Mouse (Mus musculus): ENCODE results near the gene Cbr1. TPM values are rescaled to one million over a fixed set of nuclear protein-coding genes. Genes with fewer than 3 reads are reported as not detected.
A peak's percentile ranks its signal among the peaks of the same experiment; 100 is the strongest.

Cbr1 gene
- polyA plus RNA-seq (2014; fragmentation: Nextera tagmentation; extraction: Ambion mirVana): 129 and 134 TPM in 2 replicates

DNA sequence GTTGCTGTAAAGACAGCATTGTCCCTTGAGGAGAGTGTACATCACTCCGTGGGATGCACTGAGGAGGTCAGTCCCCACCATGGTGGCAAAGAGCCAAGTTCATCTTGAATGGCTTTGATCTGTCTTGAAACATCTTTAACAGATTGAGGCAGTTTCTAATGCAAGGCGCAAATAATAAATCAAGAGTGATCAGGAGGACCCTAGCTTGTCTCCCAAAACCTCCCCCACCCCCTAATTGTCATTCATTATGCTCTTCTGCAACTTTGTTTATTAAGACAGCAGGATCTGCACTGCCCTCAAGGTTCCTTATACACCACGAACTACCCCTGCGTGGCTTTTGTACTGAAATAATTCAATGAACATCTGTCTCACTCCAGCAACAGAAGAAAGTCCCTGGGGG lies at the start of gene Cbr1:
TSS of gene Cbr1 (plus strand) at position 301 of the 400 bp plus-strand sequence.
- no peak for ATAC-seq (ENCODE audit: low FRiP score)
- peak within 1 kb of the TSS; percentile 93 for H3K27ac ChIP-seq
- 50% methylated on average over 4 of the region's 4 CpGs for whole genome bisulfite sequencing
- no peak for DNase-seq (ENCODE audit: low spot score)
- no peaks in the 10 kb centered on the region for H3K27me3 ChIP-seq (ENCODE audit: control insufficient read depth, insufficient read depth, low read length)
- H3K4me1 ChIP-seq (replicated peaks; ENCODE audit: control insufficient read depth, insufficient read depth, low read length): peaks cover 23% of the 10 kb centered on the region
- peaks cover 9% of the 10 kb centered on the region for H3K36me3 ChIP-seq (replicated peaks; ENCODE audit: control insufficient read depth, insufficient read depth)
- peak within 1 kb of the TSS; percentile 80 for H3K9ac ChIP-seq
- H3K4me3 ChIP-seq (replicated peaks; ENCODE audit: low read length): peak within 1 kb of the TSS; percentile 63
- peak within 1 kb of the TSS; percentile 82 for H3K4me2 ChIP-seq (replicated peaks)
- no peaks in the 10 kb centered on the region for H3K9me3 ChIP-seq (ENCODE audit: control insufficient read depth, low read length)

DNA sequence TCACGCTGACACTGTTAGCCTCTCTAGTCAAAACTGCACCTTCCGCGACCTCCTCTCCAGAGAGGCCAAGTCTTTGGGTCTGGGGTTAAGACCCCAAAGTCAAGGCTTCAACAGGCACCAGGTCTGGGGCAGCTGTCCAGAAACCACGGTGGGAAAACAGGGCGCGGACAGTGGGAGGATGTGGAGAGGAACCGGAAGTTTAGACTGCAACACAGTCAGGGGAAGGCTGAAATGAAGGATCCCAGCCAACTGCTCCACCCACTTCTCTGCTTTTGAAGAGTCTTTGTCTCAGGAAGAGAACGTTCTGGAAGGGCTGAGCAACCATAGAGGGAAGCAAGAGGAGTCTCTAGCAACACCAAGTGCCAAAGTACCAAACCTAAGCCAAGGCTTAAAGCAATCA lies 48.0 kb upstream of the Cbr1 start:
- WGBS: 79% methylated on average over 8 of the region's 8 CpGs
- H3K4me2 ChIP-seq (replicated peaks): no peak overlapping the region
- peaks cover 9% of the 10 kb centered on the region; the same call in 1 of the 2 replicates for H3K27me3 ChIP-seq (ENCODE audit: control insufficient read depth, insufficient read depth, low read length)
- no peak overlapping the region for H3K27ac ChIP-seq
- no peak overlapping the region for H3K9ac ChIP-seq
- H3K4me1 ChIP-seq (replicated peaks; ENCODE audit: control insufficient read depth, insufficient read depth, low read length): no peaks in the 10 kb centered on the region
- H3K4me3 ChIP-seq (replicated peaks; ENCODE audit: low read length): no peak overlapping the region
- no peaks in the 10 kb centered on the region for H3K36me3 ChIP-seq (replicated peaks; ENCODE audit: control insufficient read depth, insufficient read depth)
- no peaks in the 10 kb centered on the region for H3K9me3 ChIP-seq (ENCODE audit: control insufficient read depth, low read length)
- ATAC-seq (ENCODE audit: low FRiP score): no peak
- no peak for DNase-seq (ENCODE audit: low spot score)

DNA sequence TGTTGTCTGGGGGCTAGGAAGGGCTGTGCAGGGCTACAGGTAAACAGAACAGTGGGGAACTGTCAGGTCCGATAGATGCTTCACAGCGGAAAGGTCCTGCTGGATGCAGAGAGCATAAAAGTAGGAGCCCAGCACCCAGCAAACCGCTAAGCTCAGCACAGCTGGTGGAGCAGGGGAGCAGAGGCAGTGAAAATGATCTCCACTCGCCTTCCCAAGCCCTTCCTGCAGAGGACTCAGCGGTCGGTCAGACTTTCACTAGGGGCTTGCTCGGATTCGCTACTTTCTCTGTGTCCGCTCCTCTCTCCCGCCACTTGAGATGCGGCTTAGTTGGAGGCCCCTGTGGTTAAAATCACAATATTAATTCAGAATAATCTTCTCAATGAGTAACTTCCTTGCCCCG lies 47.2 kb upstream of the Cbr1 start:
- Histone ChIP-seq H3K4me3 (replicated peaks; ENCODE audit: low read length) (no peak overlapping the region), H3K27me3 (ENCODE audit: control insufficient read depth, insufficient read depth, low read length) (peaks cover 9% of the 10 kb centered on the region; the same call in 1 of the 2 replicates), H3K9ac (no peak overlapping the region), H3K4me2 (replicated peaks) (no peak overlapping the region), H3K9me3 (ENCODE audit: control insufficient read depth, low read length) (no peaks in the 10 kb centered on the region), H3K36me3 (replicated peaks; ENCODE audit: control insufficient read depth, insufficient read depth) (no peaks in the 10 kb centered on the region), H3K27ac (no peak overlapping the region), H3K4me1 (replicated peaks; ENCODE audit: control insufficient read depth, insufficient read depth, low read length) (no peaks in the 10 kb centered on the region)
- no peak for DNase-seq (ENCODE audit: low spot score)
- WGBS: 16% methylated on average over 12 of the region's 12 CpGs
- ATAC-seq (ENCODE audit: low FRiP score): no peak

DNA sequence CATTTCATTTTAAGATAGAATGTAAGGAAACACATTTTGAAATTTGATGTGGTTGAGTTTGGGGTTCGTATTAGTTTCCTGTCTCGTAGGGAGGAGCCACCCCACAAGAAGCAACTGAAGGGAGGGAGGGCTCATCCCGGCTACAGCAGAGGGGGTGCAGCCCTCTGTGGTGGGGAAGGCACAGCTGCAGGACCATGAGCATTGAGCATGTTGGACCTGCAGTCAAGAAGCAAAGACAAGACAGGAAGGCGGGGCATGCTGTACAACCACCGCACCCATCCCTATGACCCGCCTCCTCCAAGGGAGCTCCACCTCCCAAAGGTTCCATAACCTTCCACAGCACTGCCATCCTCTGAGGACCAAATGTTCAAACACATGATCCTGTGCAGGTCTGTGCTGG lies 33.3 kb upstream of the Cbr1 start:
- 0 out of 2 replicates have a peak, but pooled peaks cover 4% of the 10 kb centered on the region for H3K4me1 ChIP-seq (replicated peaks; ENCODE audit: control insufficient read depth, insufficient read depth, low read length)
- H3K4me2 ChIP-seq (replicated peaks): no peak overlapping the region
- H3K9me3 ChIP-seq (ENCODE audit: control insufficient read depth, low read length): no peaks in the 10 kb centered on the region
- H3K4me3 ChIP-seq (replicated peaks; ENCODE audit: low read length): no peak overlapping the region
- no peak overlapping the region for H3K9ac ChIP-seq
- no peaks in the 10 kb centered on the region for H3K36me3 ChIP-seq (replicated peaks; ENCODE audit: control insufficient read depth, insufficient read depth)
- no peaks in the 10 kb centered on the region for H3K27me3 ChIP-seq (ENCODE audit: control insufficient read depth, insufficient read depth, low read length)
- DNase-seq (ENCODE audit: low spot score) (no peak), ATAC-seq (ENCODE audit: low FRiP score) (no peak)
- H3K27ac ChIP-seq: no peak overlapping the region
- WGBS: 95% methylated on average over 6 of the region's 6 CpGs

DNA sequence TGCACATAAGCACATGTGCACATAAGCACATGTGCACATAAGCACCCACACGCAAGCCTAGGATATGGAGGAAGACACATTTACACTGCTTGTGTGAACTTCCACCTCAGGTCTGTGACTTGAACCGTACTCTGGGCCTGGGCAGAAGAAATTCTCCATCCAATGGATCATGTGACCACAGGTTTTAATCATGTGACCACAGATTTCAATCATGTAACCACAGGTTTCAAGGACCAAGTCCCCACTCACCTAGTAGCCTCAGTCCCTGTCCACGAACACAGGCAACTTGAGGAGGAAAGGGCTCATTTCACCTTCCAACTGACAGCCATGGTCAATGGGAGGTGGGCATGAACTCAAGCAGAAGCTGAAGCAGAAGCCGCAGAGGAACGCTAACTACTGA lies 32.2 kb upstream of the Cbr1 start:
- Histone ChIP-seq H3K9me3 (ENCODE audit: control insufficient read depth, low read length) (no peaks in the 10 kb centered on the region), H3K27me3 (ENCODE audit: control insufficient read depth, insufficient read depth, low read length) (no peaks in the 10 kb centered on the region), H3K4me2 (replicated peaks) (no peak overlapping the region), H3K4me1 (replicated peaks; ENCODE audit: control insufficient read depth, insufficient read depth, low read length) (0 out of 2 replicates have a peak, but pooled peaks cover 4% of the 10 kb centered on the region), H3K4me3 (replicated peaks; ENCODE audit: low read length) (no peak overlapping the region), H3K27ac (no peak overlapping the region), H3K9ac (no peak overlapping the region), H3K36me3 (replicated peaks; ENCODE audit: control insufficient read depth, insufficient read depth) (no peaks in the 10 kb centered on the region)
- no peak for ATAC-seq (ENCODE audit: low FRiP score)
- DNase-seq (ENCODE audit: low spot score): no peak
- 96% methylated on average over 5 of the region's 5 CpGs for WGBS

DNA sequence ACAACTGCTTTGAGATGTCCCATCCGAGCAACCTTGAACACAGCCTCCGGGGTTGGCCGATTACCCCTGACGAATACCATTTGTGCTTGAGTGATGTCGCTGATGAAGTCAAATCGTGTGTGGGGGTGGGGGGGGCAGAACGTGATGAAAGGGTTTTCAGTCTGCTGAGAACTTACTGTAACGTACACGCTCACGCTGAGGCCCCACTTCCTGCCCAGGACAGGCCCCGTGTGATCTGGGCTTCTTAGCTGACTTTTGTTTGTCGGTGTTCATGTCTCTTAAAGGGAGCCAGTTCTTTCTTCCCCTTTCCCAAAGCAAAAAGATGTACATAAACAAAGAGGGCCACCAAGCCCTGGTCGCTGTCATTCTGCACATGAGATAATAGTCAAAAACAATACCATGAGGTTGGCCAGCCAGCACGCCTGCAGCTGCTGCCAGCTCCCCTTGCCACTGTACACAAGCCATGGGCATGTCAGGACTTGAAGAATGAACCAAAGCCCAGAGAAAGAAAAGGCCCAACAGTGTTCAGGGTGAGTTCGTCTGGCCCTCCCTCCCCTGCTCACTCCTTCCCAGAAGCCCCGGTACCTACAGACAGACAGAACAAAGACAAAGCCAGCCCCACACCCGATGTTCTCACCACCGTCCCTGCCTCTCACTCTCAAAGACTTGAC lies 31.0 kb upstream of the Cbr1 start:
- WGBS: 49% methylated on average over 18 of the region's 18 CpGs
- H3K9ac ChIP-seq: no peak overlapping the region
- no peak for DNase-seq (ENCODE audit: low spot score)
- H3K27me3 ChIP-seq (ENCODE audit: control insufficient read depth, insufficient read depth, low read length): no peaks in the 10 kb centered on the region
- H3K36me3 ChIP-seq (replicated peaks; ENCODE audit: control insufficient read depth, insufficient read depth): no peaks in the 10 kb centered on the region
- ATAC-seq (ENCODE audit: low FRiP score): no peak
- H3K4me2 ChIP-seq (replicated peaks): no peak overlapping the region
- H3K9me3 ChIP-seq (ENCODE audit: control insufficient read depth, low read length): no peaks in the 10 kb centered on the region
- H3K4me3 ChIP-seq (replicated peaks; ENCODE audit: low read length): no peak overlapping the region
- 0 out of 2 replicates have a peak, but pooled peaks cover 4% of the 10 kb centered on the region for H3K4me1 ChIP-seq (replicated peaks; ENCODE audit: control insufficient read depth, insufficient read depth, low read length)
- H3K27ac ChIP-seq: no peak overlapping the region

DNA sequence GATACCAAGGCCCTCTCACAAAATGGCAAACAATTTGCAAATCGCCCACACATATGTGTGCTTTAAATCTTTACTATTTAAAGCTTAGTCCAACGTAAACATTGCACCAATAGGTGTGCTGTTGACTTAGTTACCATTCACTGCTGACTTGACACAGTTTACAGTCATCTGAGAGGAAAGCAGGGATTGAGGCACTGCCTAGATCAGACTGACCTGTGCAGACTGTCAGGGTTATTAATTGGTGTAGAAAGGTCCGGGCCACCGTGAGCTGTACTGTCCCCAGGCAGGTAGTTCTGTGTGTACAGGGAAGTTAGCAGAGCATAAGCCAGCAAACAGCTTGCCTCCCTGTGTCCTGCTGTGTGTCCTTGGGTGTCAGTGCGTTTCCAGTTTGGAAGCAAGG lies 30.1 kb upstream of the Cbr1 start:
- ATAC-seq (ENCODE audit: low FRiP score) (no peak), DNase-seq (ENCODE audit: low spot score) (no peak)
- no peaks in the 10 kb centered on the region for H3K9me3 ChIP-seq (ENCODE audit: control insufficient read depth, low read length)
- H3K36me3 ChIP-seq (replicated peaks; ENCODE audit: control insufficient read depth, insufficient read depth): no peaks in the 10 kb centered on the region
- 0 out of 2 replicates have a peak, but pooled peaks cover 4% of the 10 kb centered on the region for H3K4me1 ChIP-seq (replicated peaks; ENCODE audit: control insufficient read depth, insufficient read depth, low read length)
- 78% methylated on average over 5 of the region's 5 CpGs for WGBS
- no peak overlapping the region for H3K4me3 ChIP-seq (replicated peaks; ENCODE audit: low read length)
- H3K4me2 ChIP-seq (replicated peaks): no peak overlapping the region
- H3K27me3 ChIP-seq (ENCODE audit: control insufficient read depth, insufficient read depth, low read length): no peaks in the 10 kb centered on the region
- no peak overlapping the region for H3K27ac ChIP-seq
- no peak overlapping the region for H3K9ac ChIP-seq

DNA sequence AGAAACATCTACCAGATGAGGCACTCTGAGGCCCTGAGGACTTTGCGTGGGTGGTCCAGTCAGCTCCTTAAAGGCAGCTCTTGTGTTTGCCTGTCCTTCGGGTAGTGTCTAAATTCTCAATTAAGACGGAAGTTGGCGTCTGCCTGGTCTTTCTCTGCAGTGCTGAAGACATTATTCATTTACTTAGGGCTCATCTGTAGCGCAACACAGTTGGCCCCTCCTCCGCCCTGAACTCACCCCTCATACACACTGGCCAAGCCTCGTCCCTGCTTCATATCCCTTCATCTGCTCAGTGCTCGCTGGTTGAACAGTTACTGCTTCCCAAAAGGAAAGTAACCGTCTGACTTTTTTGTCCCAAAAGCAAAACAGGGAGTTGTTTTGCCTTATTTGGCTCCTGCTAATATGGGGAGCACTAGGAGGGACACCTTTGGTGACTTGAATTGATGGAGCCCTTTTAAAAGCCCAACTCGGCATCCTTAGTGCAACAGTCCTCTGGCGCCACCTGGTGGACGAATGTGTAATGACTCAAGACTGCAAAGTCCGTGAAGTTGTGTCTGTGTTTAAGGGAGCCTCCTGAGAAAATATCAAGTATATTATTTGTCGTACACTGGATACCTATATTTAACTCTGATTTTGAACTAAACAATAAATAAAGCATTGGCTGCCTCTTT lies 29.1 kb upstream of the Cbr1 start:
- ATAC-seq (ENCODE audit: low FRiP score) (no peak), DNase-seq (ENCODE audit: low spot score) (peak; percentile 94)
- H3K27ac ChIP-seq: no peak overlapping the region
- 0 out of 2 replicates have a peak, but pooled peaks cover 4% of the 10 kb centered on the region for H3K4me1 ChIP-seq (replicated peaks; ENCODE audit: control insufficient read depth, insufficient read depth, low read length)
- no peaks in the 10 kb centered on the region for H3K9me3 ChIP-seq (ENCODE audit: control insufficient read depth, low read length)
- H3K27me3 ChIP-seq (ENCODE audit: control insufficient read depth, insufficient read depth, low read length): no peaks in the 10 kb centered on the region
- H3K36me3 ChIP-seq (replicated peaks; ENCODE audit: control insufficient read depth, insufficient read depth): no peaks in the 10 kb centered on the region
- no peak overlapping the region for H3K9ac ChIP-seq
- no peak overlapping the region for H3K4me2 ChIP-seq (replicated peaks)
- WGBS: 36% methylated on average over 14 of the region's 14 CpGs
- H3K4me3 ChIP-seq (replicated peaks; ENCODE audit: low read length): no peak overlapping the region

DNA sequence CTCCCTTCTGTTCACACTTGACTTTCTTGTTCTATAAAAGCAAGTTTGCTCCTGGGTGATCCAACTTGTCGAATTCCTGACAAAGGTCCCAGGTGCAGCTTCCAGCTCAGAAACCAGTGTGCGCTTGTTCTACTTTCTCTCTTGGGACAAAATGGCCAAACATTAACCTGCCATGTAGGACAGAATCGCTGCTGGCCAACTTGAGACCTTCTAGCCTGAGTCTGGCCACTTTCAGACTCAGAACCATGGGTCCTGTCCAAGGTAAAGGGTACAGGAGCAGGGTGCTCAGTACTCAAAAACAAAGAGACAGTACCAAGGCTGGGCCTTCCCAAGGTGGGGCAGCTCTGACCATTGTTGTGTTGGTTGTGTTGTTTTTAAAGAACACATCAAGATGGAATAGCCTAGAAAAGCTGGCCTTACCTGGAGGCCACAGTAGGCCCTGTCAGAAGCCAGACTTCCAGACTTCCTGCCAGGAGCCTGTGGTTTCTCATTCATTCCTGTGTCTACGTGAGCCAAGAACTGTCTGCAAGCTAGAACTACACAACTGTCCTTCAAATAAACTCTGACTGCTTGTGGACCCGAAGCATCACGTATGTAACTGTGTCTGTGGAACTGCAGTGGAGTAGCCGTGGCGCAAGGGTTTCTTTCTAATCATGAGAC lies 27.2 kb upstream of the Cbr1 start:
- Histone ChIP-seq H3K27me3 (ENCODE audit: control insufficient read depth, insufficient read depth, low read length) (no peaks in the 10 kb centered on the region), H3K36me3 (replicated peaks; ENCODE audit: control insufficient read depth, insufficient read depth) (0 out of 2 replicates have a peak, but pooled peaks cover 2% of the 10 kb centered on the region), H3K4me2 (replicated peaks) (no peak overlapping the region), H3K27ac (no peak overlapping the region), H3K4me3 (replicated peaks; ENCODE audit: low read length) (no peak overlapping the region), H3K9ac (no peak overlapping the region), H3K4me1 (replicated peaks; ENCODE audit: control insufficient read depth, insufficient read depth, low read length) (0 out of 2 replicates have a peak, but pooled peaks cover 4% of the 10 kb centered on the region), H3K9me3 (ENCODE audit: control insufficient read depth, low read length) (no peaks in the 10 kb centered on the region)
- ATAC-seq (ENCODE audit: low FRiP score) (no peak), DNase-seq (ENCODE audit: low spot score) (no peak)
- 89% methylated on average over 8 of the region's 8 CpGs for WGBS
